Mouse (Mus musculus) hindbrain, embryonic 16.5 days (tissue): ENCODE measurements around the gene Stat5a. TPM values are rescaled to one million over a fixed set of nuclear protein-coding genes. Genes with fewer than 3 reads are reported as not detected.

Experiments
- ATAC-seq: fragments of 200-750 bp; cut with Nextera tagmentation; 2 replicates; pipeline ENCODE4 v1.8.0; 2017; ENCODE audit warnings: moderate TSS enrichment, moderate library complexity
- H3K27ac ChIP-seq: fragments of 300-500 bp; sonication (generic); 2 replicates; pipeline ENCODE4 v1.5.1; 2014; ENCODE audit warnings: low read depth, mild to moderate bottlenecking, control low read depth, low read length, moderate library complexity
- H3K27me3 ChIP-seq: fragments of 300-500 bp; sonication (generic); replicated peaks from 2 replicates; pipeline ENCODE4 v1.6.1; 2014; ENCODE audit warnings: low read length; ENCODE audit not compliant: control insufficient read depth, insufficient read depth
- H3K36me3 ChIP-seq: fragments of 300-500 bp; sonication (generic); 2 replicates; pipeline ENCODE4 v1.6.1; 2014; ENCODE audit warnings: mild to moderate bottlenecking, low read length, moderate library complexity, mixed read lengths; ENCODE audit not compliant: control insufficient read depth, insufficient read depth
- H3K4me1 ChIP-seq: fragments of 300-500 bp; sonication (generic); 2 replicates; pipeline ENCODE4 v1.6.1; 2014; ENCODE audit warnings: low read depth, low read length; ENCODE audit not compliant: control insufficient read depth, insufficient read depth
- H3K4me2 ChIP-seq: fragments of 300-500 bp; sonication (generic); 2 replicates; pipeline ENCODE4 v1.6.1; 2014; ENCODE audit warnings: mild to moderate bottlenecking, low read length, control low read depth, moderate library complexity
- H3K4me3 ChIP-seq: fragments of 300-500 bp; sonication (generic); 2 replicates; pipeline ENCODE4 v1.5.1; 2014; ENCODE audit warnings: mild to moderate bottlenecking, low read length, control low read depth, moderate library complexity
- H3K9ac ChIP-seq: fragments of 300-500 bp; sonication (generic); 2 replicates; pipeline ENCODE4 v1.6.1; 2014; ENCODE audit warnings: low read depth, mild to moderate bottlenecking, control low read depth, low read length, moderate library complexity
- H3K9me3 ChIP-seq: fragments of 300-500 bp; sonication (generic); 2 replicates; pipeline ENCODE4 v1.6.1; 2014; ENCODE audit warnings: mild to moderate bottlenecking, low read length, moderate library complexity; ENCODE audit not compliant: control insufficient read depth
- WGBS: fragments of 180-500 bp; shearing (Covaris S2); extraction: QIAGEN DNeasy Blood & Tissue Kit; methylation state at CpG from one replicate; pipeline ENCODE4 v1.1.7; 2014; 5-methylcytosine and 5-hydroxymethylcytosine counted together
- polyA plus RNA-seq: library from polyadenylated mRNA; unstranded; fragments of >200 nt; fragmentation: Nextera tagmentation; extraction: Ambion mirVana; gene quantifications from 2 replicates; pipeline ENCODE4 v1.2.1, GENCODE M21; 2015

Stat5a gene
- polyA plus RNA-seq, 1 experiment from 2014 or later: 2.4 TPM

- Histone ChIP-seq H3K27ac (no peak overlapping the region), H3K9ac (no peak overlapping the region), H3K4me1 (peaks cover 3% of the 10 kb centered on the region), H3K4me2 (no peak overlapping the region), H3K36me3 (no peaks in the 10 kb centered on the region), H3K9me3 (no peaks in the 10 kb centered on the region), H3K4me3 (no peak overlapping the region), H3K27me3 (no peaks in the 10 kb centered on the region)
- ATAC-seq: no peak
- 92% methylated on average over 16 of the region's 16 CpGs for WGBS
Observed at GRCm38 (mm10) chr11:100819626-100820025, 39.5 kb upstream of the Stat5a start.

DNA sequence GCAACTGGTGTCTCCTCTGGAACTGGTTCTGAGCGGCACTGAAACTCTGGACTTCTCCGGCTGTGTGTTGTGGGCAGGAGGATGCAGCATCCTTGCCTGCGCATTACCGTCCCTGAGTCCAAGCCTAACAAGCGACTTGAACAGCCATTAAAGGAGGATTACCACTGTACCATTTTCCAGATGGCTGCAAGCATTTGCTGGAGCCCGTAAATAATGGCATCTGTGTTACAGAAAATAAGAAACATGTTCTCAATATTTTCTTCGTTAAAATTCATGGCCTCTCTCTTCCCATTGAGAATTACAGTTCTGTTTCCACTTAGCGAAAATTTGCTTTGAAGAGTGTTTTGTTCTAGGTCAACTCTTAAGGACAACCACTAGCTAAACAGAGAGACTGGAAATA lies 39.1 kb upstream of the Stat5a start:
- H3K4me3 ChIP-seq: no peak overlapping the region
- H3K4me2 ChIP-seq: no peak overlapping the region
- 75% methylated on average over 8 of the region's 8 CpGs for WGBS
- no peaks in the 10 kb centered on the region for H3K36me3 ChIP-seq
- ATAC-seq: no peak
- H3K9ac ChIP-seq: no peak overlapping the region
- H3K9me3 ChIP-seq: no peaks in the 10 kb centered on the region
- no peak overlapping the region for H3K27ac ChIP-seq
- no peaks in the 10 kb centered on the region for H3K27me3 ChIP-seq
- peaks cover 3% of the 10 kb centered on the region for H3K4me1 ChIP-seq

- Histone ChIP-seq H3K36me3 (no peaks in the 10 kb centered on the region), H3K4me2 (no peak overlapping the region), H3K9me3 (no peaks in the 10 kb centered on the region), H3K4me3 (no peak overlapping the region), H3K27me3 (no peaks in the 10 kb centered on the region), H3K27ac (no peak overlapping the region), H3K4me1 (peaks cover 5% of the 10 kb centered on the region), H3K9ac (no peak overlapping the region)
- ATAC-seq: no peak
- WGBS: 89% methylated on average over 13 of the region's 13 CpGs
Observed at GRCm38 (mm10) chr11:100821605-100822220, 37.4 kb upstream of the Stat5a start.

- 76% methylated on average over 12 of the region's 12 CpGs for WGBS
- Histone ChIP-seq H3K9me3 (no peaks in the 10 kb centered on the region), H3K4me3 (no peak overlapping the region), H3K27me3 (no peaks in the 10 kb centered on the region), H3K9ac (no peak overlapping the region), H3K27ac (no peak overlapping the region; the same call in 1 of the 2 replicates), H3K4me1 (peaks cover 5% of the 10 kb centered on the region), H3K4me2 (no peak overlapping the region), H3K36me3 (no peaks in the 10 kb centered on the region)
- no peak for ATAC-seq
Observed at GRCm38 (mm10) chr11:100822365-100822764, 36.8 kb upstream of the Stat5a start.

- Histone ChIP-seq H3K4me2 (no peak overlapping the region), H3K27ac (no peak overlapping the region), H3K36me3 (no peaks in the 10 kb centered on the region), H3K27me3 (no peaks in the 10 kb centered on the region), H3K9ac (no peak overlapping the region), H3K9me3 (no peaks in the 10 kb centered on the region), H3K4me1 (peaks cover 11% of the 10 kb centered on the region), H3K4me3 (no peak overlapping the region)
- no peak for ATAC-seq
- 70% methylated on average over 8 of the region's 8 CpGs for WGBS
Observed at GRCm38 (mm10) chr11:100823543-100824313, 35.4 kb upstream of the Stat5a start.

GRCm38 (mm10) chr11:100824496-100824895 lies 34.7 kb upstream of the Stat5a start:
- no peak overlapping the region for H3K4me2 ChIP-seq
- no peaks in the 10 kb centered on the region for H3K27me3 ChIP-seq
- H3K4me3 ChIP-seq: no peak overlapping the region
- H3K9ac ChIP-seq: no peak overlapping the region
- H3K4me1 ChIP-seq: peaks cover 13% of the 10 kb centered on the region
- no peak for ATAC-seq
- no peaks in the 10 kb centered on the region for H3K36me3 ChIP-seq
- no peaks in the 10 kb centered on the region for H3K9me3 ChIP-seq
- no peak overlapping the region for H3K27ac ChIP-seq
- WGBS: 91% methylated on average over 7 of the region's 7 CpGs

DNA sequence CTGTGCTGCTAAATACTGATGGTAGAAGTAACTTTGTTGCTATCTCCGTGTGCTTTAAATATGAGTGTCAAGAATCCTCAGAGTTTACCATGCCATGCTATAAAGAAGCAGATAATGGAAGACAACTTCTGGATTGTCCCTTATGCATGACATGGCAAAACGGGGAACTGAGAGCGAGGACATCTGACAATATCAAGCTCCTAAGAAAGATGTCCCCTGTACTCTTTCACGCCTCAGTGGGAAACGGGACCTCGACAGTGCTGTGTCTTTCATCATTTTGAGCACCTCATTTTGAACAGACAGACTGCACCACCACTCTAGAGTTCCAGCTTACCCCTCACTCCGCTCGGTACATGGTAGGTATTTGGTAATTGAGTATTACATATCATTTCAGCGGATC lies 33.7 kb upstream of the Stat5a start:
- H3K27me3 ChIP-seq: no peaks in the 10 kb centered on the region
- peaks cover 13% of the 10 kb centered on the region for H3K4me1 ChIP-seq
- no peak overlapping the region for H3K27ac ChIP-seq
- no peaks in the 10 kb centered on the region for H3K36me3 ChIP-seq
- H3K9me3 ChIP-seq: no peaks in the 10 kb centered on the region
- no peak overlapping the region for H3K4me3 ChIP-seq
- H3K9ac ChIP-seq: no peak overlapping the region
- 84% methylated on average over 9 of the region's 9 CpGs for WGBS
- no peak for ATAC-seq
- H3K4me2 ChIP-seq: no peak overlapping the region

GRCm38 (mm10) chr11:100826161-100826866 lies 32.8 kb upstream of the Stat5a start:
- Histone ChIP-seq H3K27ac (no peak overlapping the region), H3K9me3 (no peaks in the 10 kb centered on the region), H3K4me1 (peaks cover 13% of the 10 kb centered on the region), H3K27me3 (no peaks in the 10 kb centered on the region), H3K9ac (no peak overlapping the region), H3K4me2 (no peak overlapping the region), H3K4me3 (no peak overlapping the region), H3K36me3 (no peaks in the 10 kb centered on the region)
- ATAC-seq: no peak
- WGBS: 81% methylated on average over 13 of the region's 13 CpGs

- Histone ChIP-seq H3K9me3 (no peaks in the 10 kb centered on the region), H3K4me2 (no peak overlapping the region), H3K4me1 (peaks cover 10% of the 10 kb centered on the region), H3K27me3 (no peaks in the 10 kb centered on the region), H3K27ac (peak overlapping the region; percentile 24; the same call in 1 of the 2 replicates), H3K36me3 (no peaks in the 10 kb centered on the region), H3K9ac (0 out of 2 replicates have a peak overlapping the region, but pooled peaks have one; percentile 32), H3K4me3 (no peak overlapping the region)
- ATAC-seq: 0 out of 2 replicates have a peak, but pooled peaks have one; percentile 37
- 49% methylated on average over 10 of the region's 10 CpGs for WGBS
Observed at GRCm38 (mm10) chr11:100828676-100829151, 30.4 kb upstream of the Stat5a start.
